Mouse (Mus musculus) C2C12 (cell line): Measurements from ENCODE around the gene Cttnbp2nl.

Experiments used
- CEBPB ChIP-seq: IDR thresholded peaks from one replicate; pipeline ENCODE4 v1.6.1; 2011; ENCODE audit warnings: low read depth, mild to moderate bottlenecking, control low read depth, moderate library complexity
- CTCF ChIP-seq: IDR thresholded peaks from one replicate; pipeline ENCODE4 v1.5.1; 2011; ENCODE audit not compliant: control insufficient read depth, insufficient read depth, insufficient read length
- FOSL1 ChIP-seq: IDR thresholded peaks from one replicate; pipeline ENCODE4 v1.8.0; 2011; ENCODE audit warnings: mild to moderate bottlenecking, low read length; ENCODE audit not compliant: poor library complexity, insufficient read depth, severe bottlenecking
- MAX ChIP-seq: IDR thresholded peaks from one replicate; pipeline ENCODE4 v1.6.1; 2011; ENCODE audit warnings: mild to moderate bottlenecking, control low read depth
- MYOD1 ChIP-seq: IDR thresholded peaks from one replicate; pipeline ENCODE4 v1.6.1; 2011; ENCODE audit warnings: low read depth; ENCODE audit not compliant: control insufficient read depth, insufficient read length

DNA sequence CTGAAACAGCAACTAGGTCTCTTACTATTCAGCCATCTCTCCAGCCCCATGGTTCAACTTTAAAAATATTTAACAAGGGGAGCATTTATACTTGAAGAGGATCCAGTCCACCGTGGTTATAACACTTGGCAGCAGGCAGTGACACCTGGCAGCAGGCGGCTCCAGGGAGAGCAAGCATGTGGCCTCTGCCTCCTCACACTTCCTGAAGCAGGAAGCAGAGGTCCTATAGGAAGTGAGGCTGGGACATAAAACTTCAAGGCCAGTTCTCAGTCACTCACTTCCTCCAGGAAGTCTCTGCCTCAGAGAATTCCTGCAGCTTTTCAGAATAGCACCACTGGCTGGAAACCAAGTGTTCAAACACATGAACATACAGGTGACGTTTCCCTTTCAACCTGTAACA is 34.4 kb upstream of the Cttnbp2nl start:
- TF ChIP-seq CTCF (no peak), MYOD1 (no peak), MAX (no peak), CEBPB (no peak), FOSL1 (no peak)
